Mouse (Mus musculus) liver, embryonic 12.5 days (tissue): ENCODE measurements around the gene Olfr49. TPM values are rescaled to one million over a fixed set of nuclear protein-coding genes. Genes with fewer than 3 reads are reported as not detected.

ENCODE experiments used
- ATAC-seq: fragments of 200-750 bp; cut with Nextera tagmentation; 2 replicates; pipeline ENCODE4 v1.8.0; 2017; ENCODE audit warnings: moderate number of reproducible peaks, mild to moderate bottlenecking, moderate library complexity
- H3K27ac ChIP-seq: fragments of 300-500 bp; sonication (generic); 2 replicates; pipeline ENCODE4 v1.5.1; 2016; ENCODE audit warnings: mild to moderate bottlenecking
- H3K27me3 ChIP-seq: fragments of 300-500 bp; sonication (generic); replicated peaks from 2 replicates; pipeline ENCODE4 v1.6.1; 2016; ENCODE audit warnings: mild to moderate bottlenecking, moderate library complexity
- H3K36me3 ChIP-seq: fragments of 300-500 bp; sonication (generic); 2 replicates; pipeline ENCODE4 v1.6.1; 2016; ENCODE audit warnings: mild to moderate bottlenecking, moderate library complexity
- H3K4me1 ChIP-seq: fragments of 300-500 bp; sonication (generic); 2 replicates; pipeline ENCODE4 v1.6.1; 2016
- H3K4me2 ChIP-seq: fragments of 300-500 bp; sonication (generic); 2 replicates; pipeline ENCODE4 v1.6.1; 2016; ENCODE audit warnings: mild to moderate bottlenecking, moderate library complexity
- H3K4me3 ChIP-seq: fragments of 300-500 bp; sonication (generic); 2 replicates; pipeline ENCODE4 v1.5.1; 2016; ENCODE audit warnings: mild to moderate bottlenecking, moderate library complexity
- H3K9ac ChIP-seq: fragments of 300-500 bp; sonication (generic); 2 replicates; pipeline ENCODE4 v1.6.1; 2016; ENCODE audit warnings: mild to moderate bottlenecking, moderate library complexity
- H3K9me3 ChIP-seq: fragments of 300-500 bp; sonication (generic); replicated peaks from 2 replicates; pipeline ENCODE4 v1.6.1; 2016; ENCODE audit warnings: mild to moderate bottlenecking, moderate library complexity
- WGBS: fragments of 180-500 bp; shearing (Covaris S2); methylation state at CpG from one replicate; pipeline ENCODE4 v1.1.7; 2016; ENCODE audit not compliant: insufficient replicate concordance; 5-methylcytosine and 5-hydroxymethylcytosine counted together
- polyA plus RNA-seq: library from polyadenylated mRNA; unstranded; fragments of >200 nt; fragmentation: Nextera tagmentation; extraction: Ambion mirVana; gene quantifications from 2 replicates; pipeline ENCODE4 v1.2.1, GENCODE M21; 2016

Gene Olfr49
- polyA plus RNA-seq = not detected in 2 replicates

DNA sequence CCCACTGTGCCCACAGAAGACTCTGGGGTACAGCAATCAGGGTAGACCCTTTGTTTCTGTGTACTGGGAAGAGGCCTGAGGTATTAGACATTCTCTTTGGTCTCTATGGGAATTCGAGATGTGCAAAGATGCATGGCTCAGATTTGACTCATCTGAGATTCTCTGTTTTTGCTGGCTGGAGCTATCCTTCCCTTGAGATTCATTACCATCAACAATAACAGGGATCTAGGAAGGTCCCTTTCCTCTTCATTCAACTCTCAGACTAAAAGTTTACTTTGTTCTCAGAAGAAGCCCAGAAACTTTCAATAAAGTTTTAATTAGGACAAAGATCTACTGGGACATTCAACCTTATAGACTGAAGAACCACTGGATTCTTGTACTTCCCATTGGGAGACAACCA lies at the start of gene Olfr49:
Olfr49 (minus strand) TSS at position 101 of the 400 bp plus-strand sequence.
- Histone ChIP-seq H3K27ac (no peak within 1 kb of the TSS), H3K4me2 (no peak within 1 kb of the TSS), H3K9ac (no peak within 1 kb of the TSS), H3K9me3 (no peaks in the 10 kb centered on the region), H3K36me3 (no peaks in the 10 kb centered on the region), H3K4me3 (no peak within 1 kb of the TSS), H3K27me3 (0 out of 2 replicates have a peak, but pooled peaks cover 10% of the 10 kb centered on the region), H3K4me1 (no peaks in the 10 kb centered on the region)
- 55% methylated on average over 1 of the region's 1 CpGs for WGBS
- no peak for ATAC-seq

DNA sequence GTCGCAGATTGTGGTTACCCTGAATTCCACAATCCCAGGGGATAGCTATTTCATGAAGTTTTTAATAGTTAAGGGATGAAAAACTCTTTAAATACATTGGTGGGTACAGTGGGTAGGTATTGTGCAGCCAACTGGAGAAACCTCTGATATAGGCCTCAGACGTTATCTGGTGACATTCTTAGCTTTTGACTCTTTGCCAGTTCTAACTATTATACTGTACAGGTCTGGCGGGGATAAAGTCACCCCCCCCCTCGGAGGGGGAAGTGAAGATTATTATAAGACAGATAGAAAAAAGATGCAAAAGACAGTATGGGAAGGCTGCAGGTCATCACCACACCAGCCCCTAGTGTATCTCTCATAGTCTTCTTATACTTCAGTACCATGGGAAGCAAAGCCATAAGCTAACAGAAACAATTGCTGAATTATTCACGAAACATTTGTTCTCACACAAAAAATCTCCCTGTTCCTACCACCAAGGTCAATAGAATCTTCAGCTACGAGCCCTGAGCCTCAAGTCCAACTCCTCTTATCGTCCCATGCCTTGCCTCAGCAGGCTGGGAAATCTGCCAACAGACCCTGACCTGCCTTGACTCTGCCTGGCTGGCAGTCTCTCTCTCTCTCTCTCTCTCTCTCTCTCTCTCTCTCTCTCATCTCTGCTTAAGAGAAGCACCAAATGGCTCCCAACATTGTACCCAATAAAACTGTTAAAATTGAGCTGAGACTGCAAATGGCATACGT lies 48.9 kb upstream of the Olfr49 start:
- Histone ChIP-seq H3K9me3 (no peaks in the 10 kb centered on the region), H3K36me3 (no peaks in the 10 kb centered on the region), H3K9ac (no peak overlapping the region), H3K27me3 (no peaks in the 10 kb centered on the region; the same call in 1 of the 2 replicates), H3K4me2 (no peak overlapping the region), H3K4me3 (no peak overlapping the region), H3K27ac (no peak overlapping the region), H3K4me1 (0 out of 2 replicates have a peak, but pooled peaks cover 3% of the 10 kb centered on the region)
- WGBS = 53% methylated on average over 8 of the region's 8 CpGs
- ATAC-seq = no peak

DNA sequence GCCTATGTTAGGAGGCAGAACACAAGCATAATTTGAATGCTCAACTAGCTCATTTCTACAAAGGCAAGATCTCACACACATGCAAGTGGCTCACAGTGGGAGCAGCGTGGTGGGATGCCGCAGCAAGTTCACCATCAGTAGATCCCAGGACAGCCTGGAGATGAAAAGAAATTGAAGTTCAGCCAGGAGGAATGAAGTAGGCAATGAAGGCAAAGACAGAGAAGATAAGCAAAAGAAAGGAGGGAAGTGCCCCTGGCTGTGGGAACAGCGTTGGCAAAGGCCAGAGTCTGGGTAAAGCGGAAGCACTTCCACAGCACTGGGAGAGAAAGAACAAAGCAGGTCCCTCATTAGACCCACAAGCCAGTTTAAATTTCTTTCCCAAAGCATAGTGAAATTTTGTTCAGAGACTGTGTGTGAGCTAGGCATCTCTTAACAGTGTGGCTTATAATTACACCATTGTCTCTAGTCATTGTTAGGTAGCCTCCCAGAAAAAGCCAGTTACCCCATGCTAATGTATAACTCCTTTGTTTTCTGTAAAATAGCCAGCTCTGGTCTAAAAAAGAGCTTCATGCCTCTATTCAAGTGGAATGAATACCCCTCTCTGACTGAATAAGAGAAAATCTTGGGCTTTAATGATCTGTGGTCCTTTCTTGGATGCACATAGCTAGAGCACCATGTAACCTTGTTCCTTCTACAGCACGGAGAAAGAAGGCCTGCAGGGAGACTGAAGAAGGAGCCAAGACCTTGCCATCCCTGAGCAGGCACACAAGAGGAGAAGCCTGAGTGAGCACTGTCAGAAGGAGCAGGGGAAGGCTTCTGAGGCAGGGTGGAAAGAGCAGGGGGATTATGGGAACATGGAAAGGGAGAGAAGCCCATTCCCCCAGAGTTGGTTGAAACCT lies 47.7 kb upstream of the Olfr49 start:
- H3K27ac ChIP-seq = no peak overlapping the region
- no peak overlapping the region for H3K4me3 ChIP-seq
- H3K9me3 ChIP-seq = no peaks in the 10 kb centered on the region
- H3K4me1 ChIP-seq = 0 out of 2 replicates have a peak, but pooled peaks cover 3% of the 10 kb centered on the region
- ATAC-seq = no peak
- no peaks in the 10 kb centered on the region; the same call in 1 of the 2 replicates for H3K27me3 ChIP-seq
- WGBS = 60% methylated on average over 5 of the region's 5 CpGs
- no peak overlapping the region for H3K9ac ChIP-seq
- no peaks in the 10 kb centered on the region for H3K36me3 ChIP-seq
- H3K4me2 ChIP-seq = no peak overlapping the region

DNA sequence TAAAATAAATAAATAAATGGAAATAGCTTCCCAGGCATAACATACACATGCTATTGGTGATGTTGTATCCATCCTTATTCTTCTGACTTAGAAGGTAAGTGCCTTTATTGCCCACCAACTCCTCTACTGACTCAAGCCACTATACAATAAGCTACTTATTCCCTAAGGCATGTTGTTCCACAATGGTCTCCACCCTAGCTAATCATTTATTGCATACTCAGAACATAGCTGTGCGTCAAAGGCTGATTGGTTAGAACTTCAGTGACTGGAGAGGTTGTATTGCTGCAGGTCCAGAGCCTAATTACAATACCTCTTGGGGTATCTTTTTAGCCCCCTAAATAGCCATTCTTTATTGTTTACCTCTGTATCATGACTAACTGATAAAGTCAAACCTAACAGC lies 46.4 kb upstream of the Olfr49 start:
- Histone ChIP-seq H3K9ac (no peak overlapping the region), H3K9me3 (no peaks in the 10 kb centered on the region), H3K4me3 (no peak overlapping the region), H3K4me2 (no peak overlapping the region), H3K27me3 (no peaks in the 10 kb centered on the region; the same call in 1 of the 2 replicates), H3K4me1 (0 out of 2 replicates have a peak, but pooled peaks cover 3% of the 10 kb centered on the region), H3K36me3 (no peaks in the 10 kb centered on the region), H3K27ac (no peak overlapping the region)
- 77% methylated on average over 1 of the region's 1 CpGs for WGBS
- no peak for ATAC-seq

DNA sequence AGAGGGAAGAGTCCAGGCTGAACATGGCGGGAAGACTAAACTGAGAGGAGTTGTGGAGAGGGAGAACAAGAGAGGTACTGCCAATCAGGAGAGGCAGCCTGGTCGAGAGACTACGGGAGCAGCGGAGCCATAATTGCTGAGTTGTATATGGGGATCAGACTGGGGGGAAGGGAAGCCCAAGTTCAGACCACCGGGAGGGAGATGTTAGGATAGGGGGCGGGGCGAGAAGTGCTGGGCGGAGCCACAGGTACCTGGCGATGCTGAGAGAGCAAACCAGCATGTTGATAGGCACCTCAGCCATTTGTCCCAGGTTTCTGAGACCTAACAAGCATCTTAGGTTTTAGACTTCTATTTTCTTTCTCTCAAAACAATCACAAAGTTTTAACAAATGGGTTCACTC lies 44.5 kb upstream of the Olfr49 start:
- Histone ChIP-seq H3K4me1 (0 out of 2 replicates have a peak, but pooled peaks cover 3% of the 10 kb centered on the region), H3K9me3 (no peaks in the 10 kb centered on the region), H3K4me2 (no peak overlapping the region), H3K4me3 (no peak overlapping the region), H3K36me3 (no peaks in the 10 kb centered on the region), H3K27me3 (peaks cover 3% of the 10 kb centered on the region; the same call in 1 of the 2 replicates), H3K27ac (no peak overlapping the region), H3K9ac (no peak overlapping the region)
- 30% methylated on average over 9 of the region's 9 CpGs for WGBS
- ATAC-seq = no peak

DNA sequence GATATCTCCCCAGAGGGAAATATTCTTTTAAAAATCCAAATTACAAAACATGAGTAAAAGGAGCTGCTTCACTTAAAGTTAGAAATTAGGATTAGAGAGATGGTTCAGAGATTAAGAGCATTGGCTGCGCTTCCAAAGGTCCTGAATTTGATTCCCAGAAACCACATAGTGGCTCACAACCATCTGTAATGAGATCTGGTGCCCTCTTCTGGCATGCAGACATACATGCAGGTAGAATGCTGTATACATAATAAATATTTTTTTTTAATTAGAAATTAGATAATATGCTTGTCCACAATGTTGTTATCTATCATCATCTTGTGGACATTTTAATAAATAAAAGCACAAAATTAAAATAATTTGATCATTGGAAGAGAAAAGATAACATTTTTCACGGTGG lies 43.8 kb upstream of the Olfr49 start:
- Histone ChIP-seq H3K36me3 (no peaks in the 10 kb centered on the region), H3K27ac (no peak overlapping the region), H3K4me3 (no peak overlapping the region), H3K27me3 (peaks cover 3% of the 10 kb centered on the region; the same call in 1 of the 2 replicates), H3K9ac (no peak overlapping the region), H3K9me3 (no peaks in the 10 kb centered on the region), H3K4me1 (0 out of 2 replicates have a peak, but pooled peaks cover 3% of the 10 kb centered on the region), H3K4me2 (no peak overlapping the region)
- no peak for ATAC-seq
- 45% methylated on average over 2 of the region's 2 CpGs for WGBS

DNA sequence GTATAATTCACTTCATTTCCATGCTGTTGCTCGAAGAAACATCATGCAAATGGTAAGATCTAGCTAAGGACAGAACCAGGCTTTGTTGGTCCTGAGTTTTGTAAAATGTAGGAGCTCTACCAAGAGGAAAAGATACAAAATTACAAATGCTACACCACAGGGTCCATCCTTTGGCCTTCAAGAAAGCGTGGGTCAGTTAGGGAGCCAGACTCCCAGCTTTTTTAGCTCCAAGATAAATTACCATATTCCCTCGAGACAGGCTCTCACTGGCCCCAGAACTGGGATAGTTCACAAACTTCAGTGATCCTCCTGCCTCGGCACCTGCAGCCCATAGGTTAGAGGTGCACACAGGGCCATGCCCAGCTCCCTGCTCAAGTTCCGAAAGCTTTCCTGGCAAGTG lies 39.7 kb upstream of the Olfr49 start:
- 0 out of 2 replicates have a peak, but pooled peaks cover 3% of the 10 kb centered on the region for H3K4me1 ChIP-seq
- 56% methylated on average over 5 of the region's 5 CpGs for WGBS
- H3K4me3 ChIP-seq = no peak overlapping the region
- no peak overlapping the region for H3K9ac ChIP-seq
- no peak overlapping the region for H3K27ac ChIP-seq
- ATAC-seq = no peak
- no peak overlapping the region for H3K4me2 ChIP-seq
- H3K27me3 ChIP-seq = 0 out of 2 replicates have a peak, but pooled peaks cover 3% of the 10 kb centered on the region
- H3K9me3 ChIP-seq = no peaks in the 10 kb centered on the region
- H3K36me3 ChIP-seq = no peaks in the 10 kb centered on the region

DNA sequence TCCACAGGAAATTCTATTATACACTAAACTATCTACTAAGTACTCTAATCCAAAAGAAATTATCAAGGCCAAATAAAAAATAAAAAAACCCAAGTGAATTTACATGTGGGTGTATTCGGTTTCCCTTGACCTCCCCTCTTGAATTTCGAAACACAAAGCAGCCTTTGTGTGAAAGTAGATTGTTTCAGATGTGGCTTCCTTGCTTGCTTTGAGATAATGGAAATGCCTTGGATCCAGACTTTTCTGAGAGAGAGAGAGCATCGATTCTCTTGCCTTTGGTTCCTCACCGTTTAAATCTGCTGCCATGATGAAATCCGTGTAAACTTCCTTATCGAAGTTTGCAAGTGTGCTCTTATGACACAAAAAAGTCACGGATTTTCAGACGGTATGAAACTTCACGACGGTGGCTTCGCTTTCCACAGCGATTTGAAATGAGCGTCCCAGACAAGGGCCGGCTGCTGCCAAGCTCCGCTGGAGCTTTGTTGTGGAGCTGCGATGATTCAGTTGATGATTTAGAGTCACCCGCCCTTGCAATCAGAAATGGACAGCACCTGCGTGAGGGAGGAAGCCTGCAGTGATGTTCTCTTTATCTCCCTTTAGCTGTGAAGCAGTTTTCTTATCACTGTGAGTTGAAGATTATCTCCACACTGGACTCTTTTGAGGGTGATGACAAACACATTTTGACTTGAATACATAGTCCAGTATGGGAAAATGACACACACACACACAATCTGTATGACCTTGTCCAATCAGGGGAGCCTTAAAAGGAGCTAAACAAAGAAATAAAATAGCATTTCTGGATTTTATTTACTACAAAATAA lies 37.0 kb upstream of the Olfr49 start:
- Histone ChIP-seq H3K4me2 (no peak overlapping the region), H3K4me3 (no peak overlapping the region), H3K36me3 (no peaks in the 10 kb centered on the region), H3K27ac (no peak overlapping the region), H3K9me3 (no peaks in the 10 kb centered on the region), H3K9ac (no peak overlapping the region), H3K27me3 (0 out of 2 replicates have a peak, but pooled peaks cover 3% of the 10 kb centered on the region), H3K4me1 (no peaks in the 10 kb centered on the region)
- WGBS = 56% methylated on average over 18 of the region's 18 CpGs
- ATAC-seq = no peak

DNA sequence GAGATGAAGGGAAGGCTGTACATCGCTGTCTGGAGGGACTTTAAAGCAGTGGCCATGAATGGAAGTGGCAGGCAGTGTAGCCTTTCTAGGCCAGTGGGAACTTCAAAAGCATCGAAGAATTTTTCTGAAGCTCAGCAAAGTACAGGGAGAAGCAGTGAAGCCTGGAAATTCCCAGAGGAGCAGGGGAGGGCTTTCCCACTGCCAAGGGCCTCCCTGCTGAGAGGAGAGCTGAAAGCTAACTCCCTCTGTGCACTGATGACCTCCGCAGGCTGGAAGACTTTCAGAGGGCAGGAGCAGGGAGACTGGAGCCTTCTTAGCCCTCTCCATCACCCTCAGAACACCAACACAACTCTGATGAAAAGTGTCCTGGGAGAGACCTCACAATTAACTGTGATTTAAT lies 27.0 kb upstream of the Olfr49 start:
- Histone ChIP-seq H3K9me3 (no peaks in the 10 kb centered on the region), H3K4me3 (no peak overlapping the region), H3K4me1 (no peaks in the 10 kb centered on the region), H3K27me3 (0 out of 2 replicates have a peak, but pooled peaks cover 3% of the 10 kb centered on the region), H3K27ac (no peak overlapping the region), H3K4me2 (no peak overlapping the region), H3K36me3 (no peaks in the 10 kb centered on the region), H3K9ac (no peak overlapping the region)
- 34% methylated on average over 3 of the region's 3 CpGs for WGBS
- ATAC-seq = no peak

DNA sequence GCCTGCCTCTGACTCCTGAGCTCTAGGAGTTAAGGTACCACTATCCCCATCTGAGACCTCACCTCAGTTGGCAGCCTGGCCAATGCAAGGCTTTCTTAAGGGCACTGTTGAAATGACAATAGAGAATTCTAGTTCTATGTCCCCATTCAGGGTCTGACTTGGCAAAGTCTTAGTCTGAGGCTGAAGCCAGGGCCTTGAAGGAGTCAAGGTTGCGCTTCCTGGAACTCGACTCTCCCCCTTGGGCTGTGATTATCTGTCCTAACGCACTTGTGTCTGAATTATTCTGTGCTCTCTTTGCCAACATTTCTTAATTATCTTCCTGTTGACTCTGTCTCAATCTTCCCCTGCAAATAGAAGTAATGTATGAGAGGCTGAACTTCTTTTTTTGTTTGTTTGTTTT lies 15.9 kb upstream of the Olfr49 start:
- Histone ChIP-seq H3K36me3 (no peaks in the 10 kb centered on the region), H3K9ac (no peak overlapping the region), H3K27me3 (no peaks in the 10 kb centered on the region), H3K4me3 (no peak overlapping the region), H3K4me1 (no peaks in the 10 kb centered on the region), H3K9me3 (no peaks in the 10 kb centered on the region), H3K4me2 (no peak overlapping the region), H3K27ac (no peak overlapping the region)
- WGBS = 75% methylated on average over 3 of the region's 3 CpGs
- ATAC-seq = no peak

DNA sequence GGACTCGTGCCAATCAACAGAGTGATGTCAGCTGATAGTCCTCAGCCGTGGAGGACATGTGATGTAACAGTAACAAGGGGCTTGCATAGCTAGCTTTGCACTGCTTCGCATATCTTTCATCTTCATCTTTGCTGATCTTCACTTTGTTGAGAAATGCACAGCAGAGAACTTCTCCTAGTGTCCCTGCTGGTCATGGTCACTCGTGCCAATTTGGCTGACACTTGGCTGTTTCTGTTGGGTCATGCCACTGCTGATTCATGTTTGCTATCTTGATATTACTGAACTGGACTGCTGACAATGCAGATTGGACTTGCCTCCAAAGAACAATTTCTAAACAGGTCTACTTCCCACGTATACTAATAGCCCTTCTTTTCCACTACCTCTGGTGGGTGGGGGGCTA lies 15.4 kb upstream of the Olfr49 start:
- no peaks in the 10 kb centered on the region for H3K27me3 ChIP-seq
- no peak overlapping the region for H3K9ac ChIP-seq
- no peak overlapping the region for H3K4me2 ChIP-seq
- ATAC-seq = no peak
- no peaks in the 10 kb centered on the region for H3K9me3 ChIP-seq
- H3K36me3 ChIP-seq = no peaks in the 10 kb centered on the region
- 53% methylated on average over 5 of the region's 5 CpGs for WGBS
- H3K27ac ChIP-seq = no peak overlapping the region
- H3K4me3 ChIP-seq = no peak overlapping the region
- no peaks in the 10 kb centered on the region for H3K4me1 ChIP-seq
